Mouse (Mus musculus) left cerebral cortex, postnatal 10 days (tissue): ENCODE results near the gene Dctpp1. TPM values are rescaled to one million over a fixed set of nuclear protein-coding genes. Genes with fewer than 3 reads are reported as not detected.

Source experiments
- DNase-seq, 2 experiments: peaks; one replicate each; pipeline ENCODE4 v3.0.0; 2021 to 2022; ENCODE audit warnings: low spot score in 2 of 2, mixed read lengths in 1 of 2; ENCODE audit errors: extremely low spot score in 1 of 2
- intact Hi-C: fragments of 180-260 bp; cut with DNase I; formaldehyde crosslinking; loops from one replicate; pipeline ENCODE4 v1.15.1; 2025
- total RNA-seq, 2 experiments: library from RNA; stranded (reverse); gene quantifications; 2 replicates each; pipeline ENCODE4 v1.2.3; 2021

The Dctpp1 gene
- total RNA-seq, 2 experiments from 2014 or later: 40.7 to 40.9 TPM

- intact Hi-C loops: no loop called here
- no peak for DNase-seq
These were observed 43.0 kb downstream of the Dctpp1 start for GRCm38 (mm10) chr7:127217475-127217874.

GRCm38 (mm10) chr7:127216307-127216706, 44.2 kb downstream of the Dctpp1 start:
- no peak for DNase-seq
- intact Hi-C loops: no loop called here

- intact Hi-C loops: no loop called here
These were observed 45.3 kb downstream of the Dctpp1 start for GRCm38 (mm10) chr7:127214981-127215871.

GRCm38 (mm10) chr7:127214521-127214920, 46.0 kb downstream of the Dctpp1 start:
- DNase-seq: no peak
- intact Hi-C loops: no loop called here

More at GRCm38 (mm10) chr7:127214981-127215871, 45.3 kb downstream of the Dctpp1 start:
- no peak for DNase-seq

- intact Hi-C loops: no loop called here
- DNase-seq: no peak
These were observed 46.6 kb downstream of the Dctpp1 start for GRCm38 (mm10) chr7:127213930-127214329.

GRCm38 (mm10) chr7:127213485-127213884, 47.0 kb downstream of the Dctpp1 start:
- DNase-seq: no peak
- intact Hi-C loops: no loop called here

GRCm38 (mm10) chr7:127212432-127213250, 47.9 kb downstream of the Dctpp1 start:
- intact Hi-C loops: no loop called here
- no peak for DNase-seq

- DNase-seq: no peak
- intact Hi-C loops: no loop called here
These were observed 49.3 kb downstream of the Dctpp1 start for GRCm38 (mm10) chr7:127211014-127211745.

- intact Hi-C loops: no loop called here
- no peak for DNase-seq
These were observed 50.2 kb downstream of the Dctpp1 start for GRCm38 (mm10) chr7:127210266-127210665.

- intact Hi-C loops: no loop called here
- DNase-seq: no peak
These were observed 50.7 kb downstream of the Dctpp1 start for GRCm38 (mm10) chr7:127209851-127210250.

- DNase-seq: peak; percentile 96
- intact Hi-C loops: no loop called here
These were observed 51.7 kb downstream of the Dctpp1 start, which contains the start of gene Mylpf for GRCm38 (mm10) chr7:127208553-127209438. Gene Mylpf, plus strand, starts transcription at chr7:127208890.

GRCm38 (mm10) chr7:127208295-127208552, 52.3 kb downstream of the Dctpp1 start, which contains the start of gene Tbc1d10b:
Gene Tbc1d10b, minus strand, starts transcription at chr7:127208468.
- DNase-seq: no peak
- intact Hi-C loops: no loop called here

- DNase-seq: no peak
- intact Hi-C loops: no loop called here
These were observed 52.9 kb downstream of the Dctpp1 start for GRCm38 (mm10) chr7:127207374-127208294.

Other genes starting within 250 kb of the Dctpp1 start
- 1 to 10 TPM; 4.4 to 4.5 TPM for gene Mvp, start 246.1 kb downstream of the Dctpp1 start, total RNA-seq
- gene Pagr1b, start 244.2 kb downstream of the Dctpp1 start, total RNA-seq: under 1 TPM in 1 of 2 experiments, not detected in 1; 0.94 TPM
- 10 to 100 TPM; 17.1 to 17.7 TPM for gene Pagr1a, start 243.4 kb downstream of the Dctpp1 start, total RNA-seq
- gene Gm42742, start 239.6 kb downstream of the Dctpp1 start, total RNA-seq: 10 to 100 TPM; 38.9 to 40.8 TPM
- gene Prrt2, start 239.5 kb downstream of the Dctpp1 start, total RNA-seq: 100 to 1,000 TPM; 182 to 196 TPM
- 100 to 1,000 TPM; 265 to 274 TPM for gene Maz, start 233.7 kb downstream of the Dctpp1 start, total RNA-seq
- gene Kif22, start 218.2 kb downstream of the Dctpp1 start, total RNA-seq: 1 to 10 TPM; 8.8 to 9.8 TPM
- gene Zg16, start 173.4 kb downstream of the Dctpp1 start, total RNA-seq: not detected
- gene AI467606, start 169.3 kb downstream of the Dctpp1 start, total RNA-seq: 1 to 10 TPM; 1.4 to 2.1 TPM
- gene Qprt, start 138.5 kb downstream of the Dctpp1 start, total RNA-seq: under 1 TPM in 1 of 2 experiments, not detected in 1; 0.22 TPM
- gene Spn, start 122.9 kb downstream of the Dctpp1 start, total RNA-seq: under 1 TPM; 0.11 to 0.12 TPM
- gene Cd2bp2, start 64.7 kb downstream of the Dctpp1 start, total RNA-seq: 10 to 100 TPM; 74.0 to 75.8 TPM
- gene Tbc1d10b, start 52.2 kb downstream of the Dctpp1 start, total RNA-seq: 10 to 100 TPM; 85.6 to 88.0 TPM
- gene Mylpf, start 51.8 kb downstream of the Dctpp1 start, total RNA-seq: 1 to 10 TPM in 1 of 2 experiments, not detected in 1; 1.2 TPM
- gene Zfp553, start 27.6 kb downstream of the Dctpp1 start, total RNA-seq: 10 to 100 TPM; 16.6 to 18.4 TPM
- gene Sept1, start 27.6 kb downstream of the Dctpp1 start, total RNA-seq: 1 to 10 TPM; 6.0 to 6.1 TPM
- gene Zfp771, start 16.4 kb downstream of the Dctpp1 start, total RNA-seq: 10 to 100 TPM; 53.6 to 65.0 TPM
- 10 to 100 TPM; 50.6 to 53.7 TPM for gene Sephs2, start 13.3 kb upstream of the Dctpp1 start, total RNA-seq
- gene Itgal, start 35.6 kb upstream of the Dctpp1 start, total RNA-seq: under 1 TPM; 0.32 to 0.57 TPM
- 10 to 100 TPM; 13.2 to 14.2 TPM for gene Zfp768, start 84.9 kb upstream of the Dctpp1 start, total RNA-seq
- 1 to 10 TPM; 7.2 to 7.8 TPM for gene Zfp747, start 115.3 kb upstream of the Dctpp1 start, total RNA-seq
- gene 9130019O22Rik, start 126.5 kb upstream of the Dctpp1 start, total RNA-seq: 1 to 10 TPM; 2.8 to 3.1 TPM
- gene E430018J23Rik, start 132.9 kb upstream of the Dctpp1 start, total RNA-seq: 1 to 10 TPM; 6.1 to 6.6 TPM
- gene Zfp764, start 146.1 kb upstream of the Dctpp1 start, total RNA-seq: 1 to 10 TPM; 3.6 to 4.7 TPM
- gene Zfp688, start 161.4 kb upstream of the Dctpp1 start, total RNA-seq: 10 to 100 TPM; 11.4 to 14.1 TPM
- 1 to 10 TPM; 6.3 to 6.8 TPM for gene Zfp689, start 188.4 kb upstream of the Dctpp1 start, total RNA-seq
- gene Prr14, start 198.9 kb upstream of the Dctpp1 start, total RNA-seq: 10 to 100 TPM; 31.9 to 33.1 TPM
- 10 to 100 TPM; 58.5 to 60.3 TPM for gene Fbrs, start 218.5 kb upstream of the Dctpp1 start, total RNA-seq